Mouse (Mus musculus): ENCODE results near the gene Eif4e. TPM values are rescaled to one million over a fixed set of nuclear protein-coding genes. Genes with fewer than 3 reads are reported as not detected.
"Not testable (repeated sequence)": the region's sequence is repeated elsewhere in the genome, so short reads cannot be mapped to it uniquely, and the experiment has no call there.

Gene Eif4e
- polyA plus RNA-seq, 1 experiment from 2014 or later, result 382 TPM

DNA sequence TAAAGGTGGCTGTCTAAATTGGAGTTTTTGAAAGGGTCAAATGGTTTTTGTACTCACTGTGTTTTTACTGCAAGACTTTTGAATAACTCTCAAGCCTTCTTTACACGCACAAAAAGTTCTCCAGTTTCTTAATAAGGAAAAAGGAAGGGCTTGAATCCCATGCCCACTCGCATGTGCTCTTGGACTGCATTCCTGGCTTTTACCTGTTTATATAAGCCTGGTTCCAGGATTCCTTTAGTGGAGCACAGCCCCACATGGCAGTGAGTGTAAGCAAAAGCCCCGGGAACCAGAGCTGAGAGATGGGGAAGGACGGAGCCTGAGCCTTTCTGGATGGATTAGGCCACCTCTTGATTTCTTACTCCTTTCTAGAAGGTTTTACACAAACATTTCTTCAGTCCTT lies 23.1 kb downstream of the Eif4e start:
- 78% methylated on average over 4 of the region's 4 CpGs for WGBS
- no peak for ATAC-seq (ENCODE audit: insufficient number of reproducible peaks, insufficient read depth, low FRiP score, low TSS enrichment, low read depth)
- no peak overlapping the region for H3K9ac ChIP-seq
- H3K4me1 ChIP-seq, result peaks cover 6% of the 10 kb centered on the region; the same call in 1 of the 2 replicates
- H3K4me2 ChIP-seq, result no peak overlapping the region
- H3K36me3 ChIP-seq, result peaks cover 40% of the 10 kb centered on the region
- H3K27ac ChIP-seq, result no peak overlapping the region
- no peak overlapping the region for H3K4me3 ChIP-seq
- H3K27me3 ChIP-seq, result no peaks in the 10 kb centered on the region
- no peaks in the 10 kb centered on the region for H3K9me3 ChIP-seq

DNA sequence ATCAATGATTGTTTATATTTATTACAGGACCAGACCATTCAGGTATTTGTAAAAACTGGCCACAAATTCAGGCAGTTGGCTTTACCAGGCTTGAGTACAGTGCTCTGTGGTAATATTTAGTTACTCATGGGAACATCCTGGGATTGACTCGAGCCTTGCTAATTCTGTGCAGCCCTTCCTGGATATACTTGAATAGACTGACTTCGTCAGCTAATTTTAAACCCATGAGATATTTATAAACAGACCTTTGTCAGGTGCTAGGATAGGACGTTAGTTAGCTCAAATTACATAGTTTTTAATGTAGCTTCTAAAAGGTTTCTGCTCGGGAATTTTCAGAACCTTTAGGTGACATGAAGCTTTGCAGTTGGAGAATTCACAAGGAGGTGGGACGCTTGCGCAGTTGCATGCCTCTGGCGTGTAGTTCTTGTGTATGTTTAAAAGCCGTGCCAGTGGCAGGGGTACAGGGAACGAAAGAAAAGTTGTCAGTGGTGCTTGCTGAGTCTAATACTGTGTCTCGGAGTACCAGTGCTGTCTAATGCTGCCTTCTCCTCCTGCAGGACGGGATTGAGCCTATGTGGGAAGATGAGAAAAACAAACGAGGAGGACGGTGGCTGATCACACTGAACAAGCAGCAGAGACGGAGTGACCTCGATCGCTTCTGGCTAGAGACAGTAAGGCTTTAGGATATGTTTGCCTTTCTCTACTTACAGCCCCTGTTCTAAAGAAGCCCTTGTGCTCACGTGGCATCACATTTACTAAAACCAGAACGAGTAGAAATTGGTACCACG lies 24.6 kb downstream of the Eif4e start:
- Histone ChIP-seq H3K27me3 (no peaks in the 10 kb centered on the region), H3K4me3 (no peak overlapping the region), H3K36me3 (peaks cover 48% of the 10 kb centered on the region), H3K9me3 (no peaks in the 10 kb centered on the region), H3K27ac (no peak overlapping the region), H3K9ac (no peak overlapping the region), H3K4me2 (no peak overlapping the region), H3K4me1 (no peaks in the 10 kb centered on the region)
- no peak for ATAC-seq (ENCODE audit: insufficient number of reproducible peaks, insufficient read depth, low FRiP score, low TSS enrichment, low read depth)
- 87% methylated on average over 19 of the region's 19 CpGs for WGBS

DNA sequence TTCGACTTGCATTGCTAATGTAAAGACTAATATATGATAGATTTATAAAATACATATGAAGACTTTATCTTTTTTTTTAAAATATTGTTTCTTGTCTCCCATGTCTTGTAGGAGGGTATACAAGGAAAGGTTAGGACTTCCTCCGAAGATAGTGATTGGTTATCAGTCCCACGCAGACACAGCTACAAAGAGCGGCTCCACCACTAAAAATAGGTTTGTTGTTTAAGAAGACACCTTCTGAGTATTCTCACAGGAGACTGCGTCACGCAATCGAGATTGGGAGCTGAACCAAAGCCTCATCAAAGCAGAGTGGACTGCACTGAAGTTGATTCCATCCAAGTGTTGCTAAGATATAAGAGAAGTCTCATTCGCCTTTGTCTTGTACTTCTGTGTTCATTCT lies 29.3 kb downstream of the Eif4e start:
- not testable (repeated sequence) for H3K4me3 ChIP-seq; ATAC-seq (ENCODE audit: insufficient number of reproducible peaks, insufficient read depth, low FRiP score, low TSS enrichment, low read depth); H3K27ac ChIP-seq; H3K9me3 ChIP-seq; H3K4me2 ChIP-seq; H3K4me1 ChIP-seq; H3K9ac ChIP-seq; H3K27me3 ChIP-seq
- 95% methylated on average over 8 of the region's 8 CpGs for WGBS
- H3K36me3 ChIP-seq, result peaks cover 74% of the 10 kb centered on the region

GRCm38 (mm10) chr3:138558529-138558928 lies 32.5 kb downstream of the Eif4e start:
- H3K27ac ChIP-seq, result no peak overlapping the region
- H3K9ac ChIP-seq, result no peak overlapping the region
- no peaks in the 10 kb centered on the region for H3K27me3 ChIP-seq
- H3K9me3 ChIP-seq, result no peaks in the 10 kb centered on the region
- H3K36me3 ChIP-seq, result peaks cover 56% of the 10 kb centered on the region
- no peak overlapping the region for H3K4me2 ChIP-seq
- H3K4me1 ChIP-seq, result no peaks in the 10 kb centered on the region
- 56% methylated on average over 4 of the region's 4 CpGs for WGBS
- no peak overlapping the region for H3K4me3 ChIP-seq
- ATAC-seq (ENCODE audit: insufficient number of reproducible peaks, insufficient read depth, low FRiP score, low TSS enrichment, low read depth), result no peak

- no peaks in the 10 kb centered on the region for H3K4me1 ChIP-seq
- H3K27ac ChIP-seq, result no peak overlapping the region
- H3K4me3 ChIP-seq, result no peak overlapping the region
- H3K4me2 ChIP-seq, result no peak overlapping the region
- 82% methylated on average over 5 of the region's 5 CpGs for WGBS
- no peaks in the 10 kb centered on the region for H3K27me3 ChIP-seq
- no peak overlapping the region for H3K9ac ChIP-seq
- no peaks in the 10 kb centered on the region for H3K9me3 ChIP-seq
- ATAC-seq (ENCODE audit: insufficient number of reproducible peaks, insufficient read depth, low FRiP score, low TSS enrichment, low read depth), result no peak
- H3K36me3 ChIP-seq, result peaks cover 51% of the 10 kb centered on the region
These were observed 34.3 kb downstream of the Eif4e start for GRCm38 (mm10) chr3:138560242-138560641.

GRCm38 (mm10) chr3:138560886-138561285 lies 34.9 kb downstream of the Eif4e start:
- Histone ChIP-seq H3K27me3 (no peaks in the 10 kb centered on the region), H3K9ac (no peak overlapping the region), H3K4me2 (no peak overlapping the region), H3K4me3 (no peak overlapping the region), H3K9me3 (no peaks in the 10 kb centered on the region), H3K36me3 (peaks cover 46% of the 10 kb centered on the region), H3K4me1 (no peaks in the 10 kb centered on the region), H3K27ac (no peak overlapping the region)
- WGBS, result 75% methylated on average over 3 of the region's 3 CpGs
- ATAC-seq (ENCODE audit: insufficient number of reproducible peaks, insufficient read depth, low FRiP score, low TSS enrichment, low read depth), result no peak

- no peak overlapping the region for H3K4me2 ChIP-seq
- no peaks in the 10 kb centered on the region for H3K4me1 ChIP-seq
- 90% methylated on average over 10 of the region's 10 CpGs for WGBS
- no peaks in the 10 kb centered on the region for H3K36me3 ChIP-seq
- H3K9ac ChIP-seq, result no peak overlapping the region
- H3K27ac ChIP-seq, result no peak overlapping the region
- no peaks in the 10 kb centered on the region for H3K27me3 ChIP-seq
- peaks cover 8% of the 10 kb centered on the region; the same call in 1 of the 2 replicates for H3K9me3 ChIP-seq
- ATAC-seq (ENCODE audit: insufficient number of reproducible peaks, insufficient read depth, low FRiP score, low TSS enrichment, low read depth), result no peak
- H3K4me3 ChIP-seq, result no peak overlapping the region
These were observed 52.9 kb downstream of the Eif4e start for GRCm38 (mm10) chr3:138578867-138579266.

- no peaks in the 10 kb centered on the region for H3K27me3 ChIP-seq
- no peak overlapping the region for H3K4me3 ChIP-seq
- no peaks in the 10 kb centered on the region for H3K4me1 ChIP-seq
- no peaks in the 10 kb centered on the region for H3K36me3 ChIP-seq
- no peak for ATAC-seq (ENCODE audit: insufficient number of reproducible peaks, insufficient read depth, low FRiP score, low TSS enrichment, low read depth)
- no peak overlapping the region for H3K9ac ChIP-seq
- H3K9me3 ChIP-seq, result peaks cover 8% of the 10 kb centered on the region; the same call in 1 of the 2 replicates
- no peak overlapping the region for H3K27ac ChIP-seq
- 59% methylated on average over 7 of the region's 7 CpGs for whole genome bisulfite sequencing
- no peak overlapping the region for H3K4me2 ChIP-seq
These were observed 60.2 kb downstream of the Eif4e start for GRCm38 (mm10) chr3:138586213-138586612.

DNA sequence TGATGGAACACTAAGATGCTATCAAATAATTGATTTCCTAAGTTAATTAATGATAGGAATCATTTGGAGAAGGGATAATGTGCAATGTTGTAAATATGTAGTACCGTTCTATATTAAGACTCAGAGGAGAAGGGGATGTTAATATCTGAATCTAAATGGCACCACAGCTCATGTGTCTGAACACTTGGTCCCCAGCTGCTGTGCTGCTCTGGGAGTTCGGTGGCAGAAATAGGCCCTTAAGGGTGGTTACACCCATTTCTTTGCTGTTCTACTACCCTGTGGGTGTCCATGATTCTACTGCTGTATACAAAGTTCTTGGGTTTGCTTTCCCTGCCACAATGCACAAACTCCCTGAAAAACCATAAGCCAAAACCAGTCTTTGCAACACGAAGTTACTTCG lies 61.2 kb downstream of the Eif4e start:
- no peak overlapping the region for H3K27ac ChIP-seq
- ATAC-seq (ENCODE audit: insufficient number of reproducible peaks, insufficient read depth, low FRiP score, low TSS enrichment, low read depth), result no peak
- H3K36me3 ChIP-seq, result no peaks in the 10 kb centered on the region
- H3K4me2 ChIP-seq, result no peak overlapping the region
- H3K27me3 ChIP-seq, result no peaks in the 10 kb centered on the region
- no peaks in the 10 kb centered on the region for H3K4me1 ChIP-seq
- H3K9ac ChIP-seq, result no peak overlapping the region
- 91% methylated on average over 4 of the region's 4 CpGs for WGBS
- H3K9me3 ChIP-seq, result peaks cover 8% of the 10 kb centered on the region; the same call in 1 of the 2 replicates
- no peak overlapping the region for H3K4me3 ChIP-seq

DNA sequence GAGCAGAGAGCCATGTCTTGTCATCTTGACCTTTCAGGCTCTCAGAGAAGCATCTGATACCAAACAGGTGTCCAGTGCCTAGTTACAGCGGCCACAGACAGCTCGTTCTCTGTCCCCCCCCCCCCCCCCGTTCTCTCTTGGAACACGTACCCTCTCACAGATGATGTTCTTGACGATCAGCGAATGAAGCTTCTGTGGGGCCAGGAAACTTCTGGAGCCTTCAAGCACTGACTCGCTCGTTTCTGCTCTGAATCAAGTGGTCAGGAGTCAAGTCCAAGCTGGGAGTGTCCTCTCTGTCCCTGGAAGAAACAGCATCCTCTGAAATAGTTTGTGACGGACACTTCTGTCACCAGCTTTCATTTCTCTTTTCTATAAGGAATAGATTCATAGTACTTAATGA lies 62.0 kb downstream of the Eif4e start:
- peaks cover 5% of the 10 kb centered on the region; the same call in 1 of the 2 replicates for H3K9me3 ChIP-seq
- H3K36me3 ChIP-seq, result no peaks in the 10 kb centered on the region
- no peak overlapping the region for H3K9ac ChIP-seq
- H3K27ac ChIP-seq, result no peak overlapping the region
- 73% methylated on average over 9 of the region's 9 CpGs for WGBS
- no peaks in the 10 kb centered on the region for H3K4me1 ChIP-seq
- ATAC-seq (ENCODE audit: insufficient number of reproducible peaks, insufficient read depth, low FRiP score, low TSS enrichment, low read depth), result no peak
- H3K4me3 ChIP-seq, result no peak overlapping the region
- no peak overlapping the region for H3K4me2 ChIP-seq
- H3K27me3 ChIP-seq, result no peaks in the 10 kb centered on the region

DNA sequence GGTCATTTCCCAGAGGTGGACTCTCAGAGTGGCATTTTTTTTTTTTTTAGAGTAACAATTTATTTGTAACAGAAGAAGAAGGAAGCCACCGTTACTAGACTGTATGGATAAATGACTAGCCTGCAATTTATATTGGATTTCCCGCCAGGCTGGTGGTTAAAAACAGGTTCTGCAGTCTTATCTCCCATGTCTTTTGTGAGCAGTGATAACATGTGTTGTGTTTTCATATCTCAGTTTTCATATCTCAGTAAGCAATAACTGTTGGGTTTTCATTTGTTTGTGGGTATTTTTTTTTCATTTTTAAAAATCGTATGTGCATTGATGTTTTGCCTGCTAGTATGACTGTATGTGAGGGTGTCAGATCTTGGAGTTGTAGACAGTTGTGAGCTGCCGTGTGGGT lies 65.0 kb downstream of the Eif4e start:
- H3K4me3 ChIP-seq, result no peak overlapping the region
- no peak overlapping the region for H3K27ac ChIP-seq
- no peak overlapping the region for H3K9ac ChIP-seq
- ATAC-seq (ENCODE audit: insufficient number of reproducible peaks, insufficient read depth, low FRiP score, low TSS enrichment, low read depth), result no peak
- H3K4me1 ChIP-seq, result no peaks in the 10 kb centered on the region
- 90% methylated on average over 4 of the region's 4 CpGs for WGBS
- no peaks in the 10 kb centered on the region for H3K9me3 ChIP-seq
- no peak overlapping the region for H3K4me2 ChIP-seq
- no peaks in the 10 kb centered on the region for H3K27me3 ChIP-seq
- no peaks in the 10 kb centered on the region for H3K36me3 ChIP-seq

GRCm38 (mm10) chr3:138591806-138592365 lies 65.9 kb downstream of the Eif4e start:
- 83% methylated on average over 7 of the region's 7 CpGs for WGBS
- H3K4me2 ChIP-seq, result no peak overlapping the region
- H3K4me3 ChIP-seq, result no peak overlapping the region
- H3K36me3 ChIP-seq, result no peaks in the 10 kb centered on the region
- ATAC-seq (ENCODE audit: insufficient number of reproducible peaks, insufficient read depth, low FRiP score, low TSS enrichment, low read depth), result no peak
- H3K27ac ChIP-seq, result no peak overlapping the region
- H3K4me1 ChIP-seq, result no peaks in the 10 kb centered on the region
- no peaks in the 10 kb centered on the region for H3K27me3 ChIP-seq
- no peak overlapping the region for H3K9ac ChIP-seq
- H3K9me3 ChIP-seq, result no peaks in the 10 kb centered on the region

Data from embryonic facial prominence, embryonic 13.5 days (tissue).